In genomic region chr3:46727679-46728078, GRCm38 (mm10) we compare ENCODE assay signal across 15 mouse cellular contexts.
"Had no signal": no experiment of that assay in that cellular context is flagged by ENCODE, and none has a peak within 500 bp of the region (broad histone marks: within the 10 kb centered on the region; RNA-seq: fewer than 3 reads in every experiment).

No protein-coding gene starts in this region.

- H3K4me1 ChIP-seq: intestine, embryonic 15.5 days; kidney, embryonic 15.5 days; limb, embryonic 15.5 days; liver, embryonic 12.5 days; lung, embryonic 15.5 days; megakaryocyte, embryonic 14.5 days; midbrain, embryonic 15.5 days; neural tube, embryonic 12.5 days had no signal

- ATAC-seq: intestine, embryonic 15.5 days; liver, embryonic 12.5 days; midbrain, embryonic 15.5 days had no signal

- DNase-seq: kidney, adult 18-20 months; kidney, postnatal 14 days; lung, postnatal 14 days; thymus, adult 2 months; thymus, postnatal 36 days had no signal

- H3K36me3 ChIP-seq: intestine, embryonic 15.5 days; kidney, embryonic 15.5 days; limb, embryonic 15.5 days; liver, embryonic 12.5 days; lung, embryonic 15.5 days; midbrain, embryonic 15.5 days; neural tube, embryonic 12.5 days had no signal

- H3K4me3 ChIP-seq: intestine, embryonic 15.5 days; kidney, embryonic 15.5 days; limb, embryonic 15.5 days; liver, embryonic 12.5 days; lung, embryonic 15.5 days; megakaryocyte, embryonic 14.5 days; midbrain, embryonic 15.5 days; neural tube, embryonic 12.5 days had no signal

- H3K9me3 ChIP-seq: intestine, embryonic 15.5 days; kidney, embryonic 15.5 days; limb, embryonic 15.5 days; liver, embryonic 12.5 days; lung, embryonic 15.5 days; megakaryocyte, embryonic 14.5 days; midbrain, embryonic 15.5 days; neural tube, embryonic 12.5 days had no signal

- H3K4me2 ChIP-seq: intestine, embryonic 15.5 days; kidney, embryonic 15.5 days; limb, embryonic 15.5 days; liver, embryonic 12.5 days; lung, embryonic 15.5 days; midbrain, embryonic 11.5 days; midbrain, embryonic 15.5 days; neural tube, embryonic 12.5 days had no signal

- H3K27me3 ChIP-seq: intestine, embryonic 15.5 days; kidney, embryonic 15.5 days; limb, embryonic 15.5 days; liver, embryonic 12.5 days; lung, embryonic 15.5 days; megakaryocyte, embryonic 14.5 days; midbrain, embryonic 15.5 days; neural tube, embryonic 12.5 days had no signal

- H3K9ac ChIP-seq: intestine, embryonic 15.5 days; kidney, embryonic 15.5 days; limb, embryonic 15.5 days; liver, embryonic 12.5 days; lung, embryonic 15.5 days; midbrain, embryonic 15.5 days; neural tube, embryonic 12.5 days had no signal

- H3K27ac ChIP-seq: intestine, embryonic 15.5 days; kidney, embryonic 15.5 days; limb, embryonic 15.5 days; liver, embryonic 12.5 days; lung, embryonic 15.5 days; macrophage; midbrain, embryonic 15.5 days; neural tube, embryonic 12.5 days had no signal
